Mouse (Mus musculus) ES-Bruce4 (cell line): ENCODE measurements at regions not wholly inside any gene's neighbourhood (a gene's known extent, or its start where the extent isn't known, plus 50 kb on each side); places are given as distances from the start of the nearest gene placed in this dataset.
"Not testable (repeated sequence)": the region's sequence is repeated elsewhere in the genome, so short reads cannot be mapped to it uniquely, and the experiment has no call there.

Experiments
- H3K27ac ChIP-seq: 2 replicates; pipeline ENCODE4 v1.5.1; 2012; ENCODE audit warnings: low read length, inconsistent platforms; ENCODE audit not compliant: insufficient read depth
- H3K27me3 ChIP-seq: 2 replicates; pipeline ENCODE4 v1.6.1; 2012; ENCODE audit warnings: mild to moderate bottlenecking, low read length, inconsistent platforms; ENCODE audit not compliant: control insufficient read depth, poor library complexity, insufficient read depth, severe bottlenecking
- H3K36me3 ChIP-seq: 2 replicates; pipeline ENCODE4 v1.6.1; 2012; ENCODE audit warnings: inconsistent platforms, mild to moderate bottlenecking, low read length, moderate library complexity; ENCODE audit not compliant: control insufficient read depth, poor library complexity, insufficient read depth, severe bottlenecking
- H3K4me1 ChIP-seq: one replicate; pipeline ENCODE4 v1.8.1; 2011; ENCODE audit warnings: low read length; ENCODE audit not compliant: control insufficient read depth, insufficient read depth
- H3K4me3 ChIP-seq: 2 replicates; pipeline ENCODE4 v1.5.1; 2011; ENCODE audit warnings: low read depth, mild to moderate bottlenecking, low read length
- H3K9ac ChIP-seq: 2 replicates; pipeline ENCODE4 v1.6.1; 2012; ENCODE audit warnings: low read depth, mild to moderate bottlenecking, inconsistent platforms; ENCODE audit not compliant: poor library complexity, severe bottlenecking
- H3K9me3 ChIP-seq: replicated peaks from 2 replicates; pipeline ENCODE4 v1.6.1; 2012; ENCODE audit warnings: mild to moderate bottlenecking, low read length, inconsistent platforms; ENCODE audit not compliant: control insufficient read depth, poor library complexity, insufficient read depth, severe bottlenecking
- CTCF ChIP-seq: IDR thresholded peaks from one replicate; pipeline ENCODE4 v1.8.1; 2011; ENCODE audit warnings: low read depth, low read length
- EP300 ChIP-seq: IDR thresholded peaks from 2 replicates; pipeline ENCODE4 v1.6.1; 2011; ENCODE audit warnings: low read depth, low read length; ENCODE audit not compliant: insufficient read depth
- POLR2A ChIP-seq: IDR thresholded peaks from one replicate; pipeline ENCODE4 v1.8.1; 2011; ENCODE audit warnings: low read length; ENCODE audit not compliant: insufficient read depth

DNA sequence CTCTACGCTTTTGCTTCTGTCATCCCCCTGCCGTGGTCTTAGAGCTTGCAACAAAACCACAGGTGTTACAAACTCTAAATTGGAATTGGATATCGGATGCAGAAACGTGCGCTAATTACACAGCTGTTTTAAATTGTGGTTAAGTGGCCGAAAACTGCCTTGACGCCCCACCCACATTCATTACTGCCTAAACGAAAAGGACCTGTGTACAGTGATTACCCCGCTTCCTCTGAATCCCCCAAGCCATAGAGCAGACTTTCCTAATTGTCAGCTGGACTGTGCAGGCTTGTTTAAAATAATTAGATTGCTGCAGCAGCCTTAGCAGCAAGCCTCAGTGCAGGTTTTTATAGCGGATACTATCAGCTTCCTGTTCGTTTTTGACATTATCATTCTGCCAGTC, 94.7 kb downstream of the Cxxc4 start:
- no peaks in the 10 kb centered on the region for H3K9me3 ChIP-seq
- no peaks in the 10 kb centered on the region for H3K4me1 ChIP-seq
- H3K36me3 ChIP-seq: no peaks in the 10 kb centered on the region
- TF ChIP-seq POLR2A: no peak
- no peak for TF ChIP-seq CTCF
- TF ChIP-seq EP300: no peak
- H3K27ac ChIP-seq: no peak overlapping the region
- H3K9ac ChIP-seq: no peak overlapping the region
- H3K27me3 ChIP-seq: no peaks in the 10 kb centered on the region
- H3K4me3 ChIP-seq: no peak overlapping the region

DNA sequence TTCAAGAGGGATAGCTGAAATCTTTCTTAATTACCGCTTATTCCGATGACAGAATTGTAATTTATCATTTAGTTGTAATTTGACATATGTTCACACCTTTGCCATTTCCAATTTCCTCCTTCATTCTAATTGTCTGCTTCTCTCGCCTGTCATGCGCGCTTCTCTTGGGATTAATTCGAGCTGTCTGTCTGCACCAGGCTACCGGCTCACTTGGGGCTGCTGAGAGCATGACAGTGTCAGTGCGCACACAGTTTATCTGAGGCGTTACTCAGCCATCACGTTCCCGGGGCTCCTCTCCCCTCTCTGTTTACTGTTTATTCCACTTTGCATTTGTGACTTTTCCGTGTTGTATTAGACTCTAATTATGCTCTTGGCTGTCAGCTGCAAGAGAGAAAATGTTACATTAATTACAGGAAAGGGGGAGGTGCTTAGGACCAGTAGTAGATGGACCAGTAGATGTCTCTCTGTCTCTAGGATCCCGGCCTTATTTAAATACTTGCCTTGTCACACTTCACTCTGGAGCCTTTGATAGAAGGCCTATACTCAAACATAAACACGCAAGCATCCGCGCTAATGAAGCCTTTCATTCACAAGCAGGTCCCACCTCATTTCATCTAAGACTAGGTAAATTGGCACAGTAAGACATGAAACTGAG, 95.3 kb downstream of the Cxxc4 start:
- Histone ChIP-seq H3K9me3 (no peaks in the 10 kb centered on the region), H3K36me3 (no peaks in the 10 kb centered on the region), H3K4me3 (no peak overlapping the region), H3K4me1 (no peaks in the 10 kb centered on the region), H3K27me3 (no peaks in the 10 kb centered on the region), H3K9ac (no peak overlapping the region), H3K27ac (no peak overlapping the region)
- TF ChIP-seq POLR2A (no peak), EP300 (no peak), CTCF (no peak)

DNA sequence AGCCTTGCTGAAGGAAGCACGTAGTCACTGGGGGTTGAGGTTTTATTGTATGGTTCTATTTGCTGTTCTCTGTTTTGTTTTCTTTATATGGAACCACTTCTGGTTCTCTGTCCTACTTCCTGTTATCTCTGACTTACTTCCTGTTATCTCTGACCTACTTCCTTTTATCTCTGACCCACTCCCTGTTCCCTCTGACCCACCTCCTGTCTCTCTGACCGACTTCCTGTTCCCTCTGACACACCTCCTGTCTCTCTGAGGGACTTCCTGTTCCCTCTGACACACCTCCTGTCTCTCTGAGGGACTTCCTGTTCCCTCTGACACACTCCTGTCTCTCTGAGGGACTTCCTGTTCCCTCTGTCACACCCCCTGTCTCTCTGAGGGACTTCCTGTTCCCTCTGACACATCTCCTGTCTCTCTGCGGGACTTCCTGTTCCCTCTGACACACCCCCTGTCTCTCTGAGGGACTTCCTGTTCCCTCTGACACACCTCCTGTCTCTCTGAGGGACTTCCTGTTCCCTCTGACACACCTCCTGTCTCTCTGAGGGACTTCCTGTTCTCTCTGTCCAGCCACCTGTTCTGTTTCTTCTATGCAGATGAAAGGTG, 102.9 kb downstream of the Cxxc4 start:
- H3K27me3 ChIP-seq, H3K36me3 ChIP-seq, H3K9ac ChIP-seq, H3K4me3 ChIP-seq, H3K4me1 ChIP-seq, H3K9me3 ChIP-seq, H3K27ac ChIP-seq: not testable (repeated sequence)

DNA sequence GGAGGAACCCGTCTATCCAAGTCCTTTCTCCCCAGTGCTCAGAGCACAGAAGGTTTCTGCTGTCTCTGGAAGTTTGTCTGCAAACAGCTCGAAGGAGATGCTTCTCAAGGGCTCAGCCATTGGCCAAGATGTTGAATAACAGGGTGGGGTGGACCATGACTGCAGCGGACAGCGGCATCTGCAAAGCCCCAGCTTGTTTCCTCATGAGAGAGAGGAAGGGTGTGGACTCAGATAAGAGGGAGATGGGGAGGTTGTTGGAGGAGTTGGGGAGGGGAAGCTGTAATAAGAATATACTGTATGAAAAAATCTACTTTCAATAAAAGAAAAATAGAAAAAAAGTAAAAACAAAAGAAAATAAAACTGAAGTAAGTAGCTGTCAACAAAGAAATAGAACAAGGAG, 129.7 kb downstream of the Cxxc4 start:
- Histone ChIP-seq H3K27ac (no peak overlapping the region), H3K9ac (no peak overlapping the region), H3K4me1 (no peaks in the 10 kb centered on the region), H3K36me3 (no peaks in the 10 kb centered on the region), H3K4me3 (no peak overlapping the region), H3K27me3 (no peaks in the 10 kb centered on the region), H3K9me3 (no peaks in the 10 kb centered on the region)
- TF ChIP-seq CTCF: no peak
- TF ChIP-seq POLR2A: no peak

DNA sequence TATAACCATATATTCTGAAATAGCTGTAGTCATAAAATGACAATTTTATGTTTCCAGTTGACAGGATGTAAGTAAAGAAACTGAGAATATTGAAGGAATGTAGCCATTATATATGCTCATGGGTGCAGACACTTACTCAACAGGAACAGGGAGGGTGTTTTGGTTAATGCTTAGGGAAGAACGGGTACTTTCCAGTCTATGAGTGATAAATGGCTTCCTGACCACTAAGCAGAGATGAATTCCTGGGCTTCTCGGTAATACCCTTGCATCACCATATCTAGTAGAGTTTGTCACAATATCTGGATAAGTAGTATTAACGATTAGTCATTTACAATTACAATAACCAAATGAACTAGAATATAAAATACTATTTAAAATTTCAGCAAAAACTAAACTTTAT, 130.5 kb downstream of the Cxxc4 start:
- Histone ChIP-seq H3K27me3 (no peaks in the 10 kb centered on the region), H3K36me3 (no peaks in the 10 kb centered on the region), H3K9ac (no peak overlapping the region), H3K9me3 (no peaks in the 10 kb centered on the region), H3K4me3 (no peak overlapping the region), H3K27ac (no peak overlapping the region), H3K4me1 (no peaks in the 10 kb centered on the region)
- TF ChIP-seq POLR2A (no peak), EP300 (no peak), CTCF (no peak)

DNA sequence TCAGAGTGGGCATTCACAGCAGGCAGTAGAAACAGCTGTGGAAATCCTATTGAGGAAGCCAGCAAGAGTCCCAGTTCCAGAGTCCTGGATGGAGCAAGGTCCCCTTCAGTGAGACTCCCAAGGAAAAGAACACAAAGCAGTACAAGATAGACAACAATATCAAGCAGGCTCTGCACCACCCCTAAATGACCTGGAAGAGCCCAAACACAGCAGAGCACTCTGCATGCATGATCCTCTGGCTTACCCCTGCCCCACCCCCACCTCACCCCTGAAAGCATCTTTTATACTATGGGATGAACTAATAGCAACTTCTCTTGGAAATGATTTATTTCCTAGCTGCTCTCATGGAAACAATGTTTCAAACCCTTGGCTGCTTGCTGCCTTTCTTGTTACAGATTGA, 132.3 kb downstream of the Cxxc4 start:
- no peak overlapping the region for H3K27ac ChIP-seq

More for the DNA sequence above, 132.3 kb downstream of the Cxxc4 start:
- H3K9me3 ChIP-seq: no peaks in the 10 kb centered on the region
- no peak overlapping the region for H3K9ac ChIP-seq
- no peak overlapping the region for H3K4me3 ChIP-seq
- no peaks in the 10 kb centered on the region for H3K27me3 ChIP-seq
- TF ChIP-seq EP300 (no peak), POLR2A (no peak), CTCF (no peak)
- no peaks in the 10 kb centered on the region for H3K36me3 ChIP-seq
- no peaks in the 10 kb centered on the region for H3K4me1 ChIP-seq
